Mouse (Mus musculus): ENCODE data around the gene Tgfb2. TPM values are rescaled to one million over a fixed set of nuclear protein-coding genes. Genes with fewer than 3 reads are reported as not detected.

The Tgfb2 gene
- polyA plus RNA-seq, 1 experiment from 2014 or later: 12.2 TPM

DNA sequence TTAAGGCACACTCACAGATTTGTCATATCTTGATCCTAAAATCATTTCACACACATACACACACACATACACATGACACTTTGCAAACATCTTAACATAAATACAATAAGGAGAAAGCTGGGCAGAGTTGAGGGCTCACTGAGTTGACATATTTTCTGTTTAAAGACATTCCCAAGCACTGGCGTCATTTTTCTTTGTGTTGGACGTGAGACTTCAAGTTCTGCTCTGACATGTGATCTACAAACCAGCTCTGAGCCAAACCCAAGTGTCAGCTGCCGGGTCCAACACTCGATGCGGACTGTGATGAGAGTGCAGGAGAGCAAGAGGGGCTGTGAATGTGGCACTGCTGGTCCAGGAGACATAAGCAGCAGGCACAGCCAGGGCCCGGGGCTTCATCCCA is 123.7 kb downstream of the Tgfb2 start:
- ATAC-seq: no peak
- Histone ChIP-seq H3K27ac (ENCODE audit: low read length) (no peak overlapping the region), H3K4me2 (ENCODE audit: low read depth, low read length) (no peak overlapping the region), H3K9me3 (ENCODE audit: control insufficient read depth, low read length) (no peaks in the 10 kb centered on the region), H3K9ac (ENCODE audit: low read depth, low read length) (no peak overlapping the region), H3K4me1 (ENCODE audit: control insufficient read depth, insufficient read depth, low read length) (0 out of 2 replicates have a peak, but pooled peaks cover 6% of the 10 kb centered on the region), H3K4me3 (ENCODE audit: low read length) (no peak overlapping the region), H3K27me3 (replicated peaks; ENCODE audit: control insufficient read depth, insufficient read depth, low read length) (no peaks in the 10 kb centered on the region), H3K36me3 (ENCODE audit: control insufficient read depth, insufficient read depth, low read length) (no peaks in the 10 kb centered on the region)
- 71% methylated on average over 6 of the region's 6 CpGs for WGBS

GRCm38 (mm10) chr1:186581666-186582065 is 124.1 kb downstream of the Tgfb2 start:
- Histone ChIP-seq H3K27ac (ENCODE audit: low read length) (no peak overlapping the region), H3K9ac (ENCODE audit: low read depth, low read length) (no peak overlapping the region), H3K4me1 (ENCODE audit: control insufficient read depth, insufficient read depth, low read length) (0 out of 2 replicates have a peak, but pooled peaks cover 6% of the 10 kb centered on the region), H3K36me3 (ENCODE audit: control insufficient read depth, insufficient read depth, low read length) (no peaks in the 10 kb centered on the region), H3K4me3 (ENCODE audit: low read length) (no peak overlapping the region), H3K4me2 (ENCODE audit: low read depth, low read length) (no peak overlapping the region), H3K9me3 (ENCODE audit: control insufficient read depth, low read length) (no peaks in the 10 kb centered on the region), H3K27me3 (replicated peaks; ENCODE audit: control insufficient read depth, insufficient read depth, low read length) (no peaks in the 10 kb centered on the region)
- ATAC-seq: no peak
- 53% methylated on average over 2 of the region's 2 CpGs for WGBS

GRCm38 (mm10) chr1:186581114-186581513 is 124.7 kb downstream of the Tgfb2 start:
- no peaks in the 10 kb centered on the region for H3K36me3 ChIP-seq (ENCODE audit: control insufficient read depth, insufficient read depth, low read length)
- WGBS: 77% methylated on average over 2 of the region's 2 CpGs
- no peak for ATAC-seq

DNA sequence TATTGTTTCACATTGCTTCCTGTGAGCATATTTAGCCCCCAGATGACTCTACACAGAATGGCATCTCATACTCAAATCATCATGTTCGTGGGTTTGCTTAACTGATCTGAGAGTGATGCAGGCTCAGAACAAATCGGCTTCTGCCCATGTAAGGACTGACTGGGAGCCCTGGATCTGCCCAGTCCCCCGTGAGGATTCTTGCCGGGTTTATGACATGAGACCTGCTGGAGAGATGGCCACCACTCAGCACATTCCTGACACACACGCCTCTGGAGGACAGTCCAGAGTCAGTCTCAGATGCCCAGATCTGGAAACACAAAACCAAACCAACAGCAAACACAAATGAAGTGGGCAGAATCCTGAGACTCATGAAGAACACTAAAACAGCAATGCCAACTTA is 128.5 kb downstream of the Tgfb2 start:
- H3K4me1 ChIP-seq (ENCODE audit: control insufficient read depth, insufficient read depth, low read length): 0 out of 2 replicates have a peak, but pooled peaks cover 6% of the 10 kb centered on the region
- no peak overlapping the region for H3K4me2 ChIP-seq (ENCODE audit: low read depth, low read length)
- WGBS: 74% methylated on average over 5 of the region's 5 CpGs
- H3K27me3 ChIP-seq (replicated peaks; ENCODE audit: control insufficient read depth, insufficient read depth, low read length): no peaks in the 10 kb centered on the region
- no peak overlapping the region for H3K4me3 ChIP-seq (ENCODE audit: low read length)
- no peak for ATAC-seq
- H3K27ac ChIP-seq (ENCODE audit: low read length): no peak overlapping the region
- no peaks in the 10 kb centered on the region for H3K36me3 ChIP-seq (ENCODE audit: control insufficient read depth, insufficient read depth, low read length)
- no peaks in the 10 kb centered on the region for H3K9me3 ChIP-seq (ENCODE audit: control insufficient read depth, low read length)
- H3K9ac ChIP-seq (ENCODE audit: low read depth, low read length): no peak overlapping the region

More at GRCm38 (mm10) chr1:186581114-186581513, 124.7 kb downstream of the Tgfb2 start:
- no peak overlapping the region for H3K9ac ChIP-seq (ENCODE audit: low read depth, low read length)
- H3K4me2 ChIP-seq (ENCODE audit: low read depth, low read length): no peak overlapping the region
- no peak overlapping the region for H3K4me3 ChIP-seq (ENCODE audit: low read length)
- no peak overlapping the region for H3K27ac ChIP-seq (ENCODE audit: low read length)
- no peaks in the 10 kb centered on the region for H3K27me3 ChIP-seq (replicated peaks; ENCODE audit: control insufficient read depth, insufficient read depth, low read length)
- H3K9me3 ChIP-seq (ENCODE audit: control insufficient read depth, low read length): no peaks in the 10 kb centered on the region
- H3K4me1 ChIP-seq (ENCODE audit: control insufficient read depth, insufficient read depth, low read length): 0 out of 2 replicates have a peak, but pooled peaks cover 6% of the 10 kb centered on the region

- H3K27ac ChIP-seq (ENCODE audit: low read length): no peak overlapping the region
Measured at GRCm38 (mm10) chr1:186575629-186576028, 130.2 kb downstream of the Tgfb2 start.

GRCm38 (mm10) chr1:186575074-186575473 is 130.7 kb downstream of the Tgfb2 start:
- no peaks in the 10 kb centered on the region for H3K27me3 ChIP-seq (replicated peaks; ENCODE audit: control insufficient read depth, insufficient read depth, low read length)
- no peak overlapping the region for H3K4me2 ChIP-seq (ENCODE audit: low read depth, low read length)
- no peak for ATAC-seq
- H3K9ac ChIP-seq (ENCODE audit: low read depth, low read length): no peak overlapping the region
- WGBS: 76% methylated on average over 7 of the region's 7 CpGs
- no peaks in the 10 kb centered on the region for H3K4me1 ChIP-seq (ENCODE audit: control insufficient read depth, insufficient read depth, low read length)
- no peak overlapping the region for H3K27ac ChIP-seq (ENCODE audit: low read length)
- no peaks in the 10 kb centered on the region for H3K36me3 ChIP-seq (ENCODE audit: control insufficient read depth, insufficient read depth, low read length)
- H3K9me3 ChIP-seq (ENCODE audit: control insufficient read depth, low read length): no peaks in the 10 kb centered on the region
- H3K4me3 ChIP-seq (ENCODE audit: low read length): no peak overlapping the region

More at GRCm38 (mm10) chr1:186575629-186576028, 130.2 kb downstream of the Tgfb2 start:
- H3K4me3 ChIP-seq (ENCODE audit: low read length): no peak overlapping the region
- H3K4me1 ChIP-seq (ENCODE audit: control insufficient read depth, insufficient read depth, low read length): no peaks in the 10 kb centered on the region
- no peak overlapping the region for H3K4me2 ChIP-seq (ENCODE audit: low read depth, low read length)
- H3K36me3 ChIP-seq (ENCODE audit: control insufficient read depth, insufficient read depth, low read length): no peaks in the 10 kb centered on the region
- no peak for ATAC-seq
- WGBS: 67% methylated on average over 9 of the region's 9 CpGs
- H3K9ac ChIP-seq (ENCODE audit: low read depth, low read length): no peak overlapping the region
- H3K9me3 ChIP-seq (ENCODE audit: control insufficient read depth, low read length): no peaks in the 10 kb centered on the region
- H3K27me3 ChIP-seq (replicated peaks; ENCODE audit: control insufficient read depth, insufficient read depth, low read length): no peaks in the 10 kb centered on the region

Other genes starting within 250 kb of the Tgfb2 start
- 53.9 and 61.2 TPM in 2 replicates for gene Rrp15, start 43.4 kb upstream of the Tgfb2 start, polyA plus RNA-seq (2015; fragmentation: Nextera tagmentation; extraction: Ambion mirVana)

Data from intestine, embryonic 16.5 days (tissue).